Mouse (Mus musculus) bone marrow, adult 2 months (tissue): ENCODE data around the gene Hmmr. TPM values are rescaled to one million over a fixed set of nuclear protein-coding genes. Genes with fewer than 3 reads are reported as not detected.

Source experiments
- H3K27ac ChIP-seq: fragments of 200-500 bp; 2 replicates; pipeline ENCODE4 v1.5.1; 2012; ENCODE audit warnings: low read depth, mild to moderate bottlenecking, control low read depth, inconsistent platforms, low read length; ENCODE audit not compliant: control insufficient read depth, poor library complexity, insufficient read depth
- H3K4me1 ChIP-seq: fragments of 200-500 bp; 2 replicates; pipeline ENCODE4 v1.6.1; 2011; ENCODE audit warnings: low read length; ENCODE audit not compliant: control insufficient read depth, insufficient read depth
- H3K4me3 ChIP-seq: fragments of 200-500 bp; replicated peaks from 2 replicates; pipeline ENCODE3; 2011; ENCODE audit warnings: mild to moderate bottlenecking, low read depth, low read length, control low read depth; ENCODE audit not compliant: control insufficient read depth
- CTCF ChIP-seq: fragments of 200-500 bp; IDR thresholded peaks from 2 replicates; pipeline ENCODE4 v1.5.1; 2011; ENCODE audit warnings: low read length, control low read depth; ENCODE audit not compliant: control insufficient read depth, insufficient read depth
- POLR2A ChIP-seq: fragments of 200-500 bp; IDR thresholded peaks from 2 replicates; pipeline ENCODE4 v1.6.1; 2011; ENCODE audit warnings: low read depth, mild to moderate bottlenecking, control low read depth, low read length, borderline replicate concordance; ENCODE audit not compliant: control insufficient read depth
- WGBS: fragments of 180-500 bp; shearing (Covaris S2); methylation state at CpG from one replicate; pipeline ENCODE4 v1.1.7; 2018; 5-methylcytosine and 5-hydroxymethylcytosine counted together
- polyA plus RNA-seq: library from polyadenylated mRNA; stranded (reverse); fragments of >200 nt; gene quantifications from 2 replicates; pipeline ENCODE4 v1.2.4, GENCODE M21; 2011; ENCODE audit warnings: low replicate concordance; ENCODE audit not compliant: missing spikeins, insufficient read depth, insufficient read length

The Hmmr gene
- polyA plus RNA-seq, 1 experiment = 23.2 TPM

GRCm38 (mm10) chr11:40754664-40755107, 21.5 kb upstream of the Hmmr start:
- TF ChIP-seq CTCF = no peak
- TF ChIP-seq POLR2A = no peak
- WGBS = under 1% methylated on average over 19 of the region's 19 CpGs
- peak overlapping the region; percentile 81 for H3K4me3 ChIP-seq
- no peaks in the 10 kb centered on the region; the same call in 1 of the 2 replicates for H3K4me1 ChIP-seq
- peak overlapping the region; percentile 55 for H3K27ac ChIP-seq

GRCm38 (mm10) chr11:40753836-40754235, 20.6 kb upstream of the Hmmr start:
- 82% methylated on average over 6 of the region's 6 CpGs for WGBS
- Histone ChIP-seq H3K4me3 (no peak overlapping the region), H3K4me1 (no peaks in the 10 kb centered on the region; the same call in 1 of the 2 replicates), H3K27ac (no peak overlapping the region)
- TF ChIP-seq POLR2A = no peak

- Histone ChIP-seq H3K27ac (no peak overlapping the region), H3K4me3 (no peak overlapping the region), H3K4me1 (no peaks in the 10 kb centered on the region)
- no peak for TF ChIP-seq CTCF
- WGBS = 76% methylated on average over 2 of the region's 2 CpGs
Observed at GRCm38 (mm10) chr11:40747716-40748115, 14.5 kb upstream of the Hmmr start.

- TF ChIP-seq POLR2A = no peak
- TF ChIP-seq CTCF = no peak
- Histone ChIP-seq H3K4me3 (no peak overlapping the region), H3K4me1 (no peaks in the 10 kb centered on the region), H3K27ac (no peak overlapping the region)
- 85% methylated on average over 12 of the region's 12 CpGs for WGBS
Observed at GRCm38 (mm10) chr11:40746361-40746760, 13.1 kb upstream of the Hmmr start.

GRCm38 (mm10) chr11:40744348-40744747, 11.1 kb upstream of the Hmmr start:
- Histone ChIP-seq H3K4me1 (no peaks in the 10 kb centered on the region), H3K27ac (no peak overlapping the region), H3K4me3 (no peak overlapping the region)
- 74% methylated on average over 3 of the region's 3 CpGs for WGBS
- TF ChIP-seq CTCF (no peak), POLR2A (no peak)

- no peak overlapping the region for H3K27ac ChIP-seq
- no peak for TF ChIP-seq CTCF
- no peak for TF ChIP-seq POLR2A
- WGBS = 84% methylated on average over 12 of the region's 12 CpGs
- no peaks in the 10 kb centered on the region for H3K4me1 ChIP-seq
- H3K4me3 ChIP-seq = no peak overlapping the region
Observed at GRCm38 (mm10) chr11:40741605-40742262, 8.5 kb upstream of the Hmmr start.

GRCm38 (mm10) chr11:40737369-40737768, 4.1 kb upstream of the Hmmr start:
- no peak overlapping the region for H3K4me3 ChIP-seq
- TF ChIP-seq CTCF (no peak), POLR2A (no peak)
- no peak overlapping the region for H3K27ac ChIP-seq
- WGBS = 89% methylated on average over 3 of the region's 3 CpGs
- H3K4me1 ChIP-seq = no peaks in the 10 kb centered on the region

- Histone ChIP-seq H3K27ac (0 out of 2 replicates have a peak overlapping the region, but pooled peaks have one; percentile 38), H3K4me1 (no peaks in the 10 kb centered on the region), H3K4me3 (peak overlapping the region; percentile 97)
- TF ChIP-seq CTCF = no peak
- no peak for TF ChIP-seq POLR2A
- WGBS = 2% methylated on average over 11 of the region's 11 CpGs
Observed at GRCm38 (mm10) chr11:40734251-40734752, 1.1 kb upstream of the Hmmr start.

- WGBS = under 1% methylated on average over 14 of the region's 14 CpGs
- Histone ChIP-seq H3K4me3 (peak overlapping the region; percentile 68), H3K27ac (peak overlapping the region; percentile 58; the same call in 1 of the 2 replicates), H3K4me1 (no peaks in the 10 kb centered on the region)
- TF ChIP-seq CTCF (no peak), POLR2A (no peak)
Observed at GRCm38 (mm10) chr11:40732997-40733338, 254 bp downstream of the Hmmr start.
